8 mouse cellular contexts compared by ENCODE assay signal in the genomic region with DNA sequence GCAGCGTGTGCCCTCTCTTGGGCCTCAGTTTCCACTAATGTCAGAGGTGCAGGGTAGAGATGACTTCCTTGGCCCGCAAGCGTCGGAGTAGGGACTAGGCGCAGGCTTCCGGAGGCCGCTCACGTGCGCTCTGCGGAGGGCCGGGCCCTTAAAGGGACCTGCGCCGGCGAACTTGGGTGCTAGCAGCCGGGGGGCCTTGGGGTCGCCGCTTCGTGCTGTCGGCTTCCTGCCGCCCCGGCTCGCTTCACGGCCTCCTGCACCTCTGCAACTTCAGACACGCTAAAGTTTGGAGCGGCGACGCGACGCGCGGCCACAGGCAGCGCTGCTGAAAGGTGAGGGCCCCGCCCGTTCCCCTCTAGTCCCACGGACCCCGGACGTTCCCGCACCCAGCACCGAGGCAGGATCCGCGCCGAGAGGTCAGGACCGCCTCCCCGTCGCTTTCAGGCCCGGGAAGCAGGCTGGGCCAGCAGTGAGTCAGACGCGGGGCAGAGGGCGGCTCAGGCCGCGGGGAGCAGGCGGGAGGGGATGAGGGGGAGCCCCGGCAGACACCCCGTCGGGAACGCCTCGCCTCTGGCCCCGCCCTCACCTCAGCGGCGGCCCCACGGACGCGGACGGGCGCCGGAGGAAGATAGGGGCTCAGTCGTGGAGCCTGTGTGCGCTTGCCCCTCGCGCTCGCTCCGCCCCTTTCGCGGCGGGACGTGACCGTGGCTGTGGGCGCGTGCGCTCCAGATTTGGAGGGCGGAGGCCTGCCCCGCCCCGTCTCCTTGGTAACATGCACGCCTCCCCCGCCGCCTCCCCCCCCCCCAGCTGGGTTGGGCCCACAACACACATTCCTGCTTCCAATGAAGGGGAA. TPM values are rescaled to one million over a fixed set of nuclear protein-coding genes. Genes with fewer than 3 reads are reported as not detected.
DNase-seq lines count a peak whose midpoint lies in the region; ATAC-seq lines count a peak whose summit lies in the region.

A gene (minus strand): TSS at position 679 of the 853 bp plus-strand sequence.

- no peaks in the 10 kb centered on the region for H3K9me3 ChIP-seq in embryonic facial prominence, embryonic 12.5 days
- no peaks in the 10 kb centered on the region for H3K9me3 ChIP-seq in limb, embryonic 15.5 days

- peak within 1 kb of the TSS; percentile 86 for H3K27ac ChIP-seq in embryonic facial prominence, embryonic 12.5 days
- H3K27ac ChIP-seq in limb, embryonic 15.5 days, result peak within 1 kb of the TSS; percentile 87

- H3K4me2 ChIP-seq in embryonic facial prominence, embryonic 12.5 days (replicated peaks), result peak within 1 kb of the TSS; percentile 94
- H3K4me2 ChIP-seq in limb, embryonic 15.5 days, result peak within 1 kb of the TSS; percentile 88

- H3K4me1 ChIP-seq in embryonic facial prominence, embryonic 12.5 days, result peaks cover 11% of the 10 kb centered on the region
- H3K4me1 ChIP-seq in limb, embryonic 15.5 days, result peaks cover 24% of the 10 kb centered on the region

- DNase-seq in 3134 (ENCODE audit: extremely low read depth, insufficient read length, low spot score), result peak; percentile 95
- peak; percentile 90 for DNase-seq in adrenal gland, postnatal 25 days
- peak; percentile 90 to 94 for DNase-seq in heart, adult 18-20 months
- DNase-seq in kidney, adult 8-10 months, result peak; percentile 88
- DNase-seq in monocyte, adult 2 months (ENCODE audit: low read depth in 1 of 2, low spot score in 2 of 2), result peak; percentile 7 to 45
- DNase-seq in spleen, postnatal 36 days (ENCODE audit: low spot score in 2 of 2), result peak; percentile 88

- peak within 1 kb of the TSS; percentile 87 for H3K9ac ChIP-seq in embryonic facial prominence, embryonic 12.5 days
- H3K9ac ChIP-seq in limb, embryonic 15.5 days, result peak within 1 kb of the TSS; percentile 86

- H3K27me3 ChIP-seq in embryonic facial prominence, embryonic 12.5 days, result no peaks in the 10 kb centered on the region
- H3K27me3 ChIP-seq in limb, embryonic 15.5 days, result no peaks in the 10 kb centered on the region

- peaks cover 12% of the 10 kb centered on the region for H3K36me3 ChIP-seq in embryonic facial prominence, embryonic 12.5 days
- peaks cover 16% of the 10 kb centered on the region for H3K36me3 ChIP-seq in limb, embryonic 15.5 days

- under 1% methylated on average over 81 of the region's 86 CpGs for WGBS in embryonic facial prominence, embryonic 12.5 days
- WGBS in limb, embryonic 15.5 days, result under 1% methylated on average over 79 of the region's 86 CpGs

- H3K4me3 ChIP-seq in embryonic facial prominence, embryonic 12.5 days, result peak within 1 kb of the TSS; percentile 86
- peak within 1 kb of the TSS; percentile 62 for H3K4me3 ChIP-seq in limb, embryonic 15.5 days

- peak; percentile 87 for ATAC-seq in embryonic facial prominence, embryonic 12.5 days (ENCODE audit: insufficient number of reproducible peaks, insufficient read depth, low FRiP score, low TSS enrichment)
- peak; percentile 90 for ATAC-seq in limb, embryonic 15.5 days (ENCODE audit: insufficient number of reproducible peaks, low FRiP score, low TSS enrichment, low read depth)

RNA-seq across cellular contexts. Expression of the gene that starts here (rescaled TPM):
- total RNA-seq in adrenal gland, postnatal 25 days (2021), result 117 and 130 TPM in 2 replicates
- 46.0 and 47.3 TPM in 2 replicates for polyA plus RNA-seq in embryonic facial prominence, embryonic 12.5 days (2016; fragmentation: Nextera tagmentation; extraction: Ambion mirVana)
- 10 to 100 TPM; 42.2 to 45.6 TPM for total RNA-seq in heart, adult 18-20 months (2021)
- polyA plus RNA-seq in limb, embryonic 15.5 days (2015; fragmentation: Nextera tagmentation; extraction: Ambion mirVana), result 72.9 and 79.5 TPM in 2 replicates

Comparison
In these comparisons a context has a peak if more than half of its experiments do, and no peak if none do; other contexts are left out.
1. Peak in every context shown above with its lines: DNase-seq, ATAC-seq, H3K4me3 ChIP-seq and H3K27ac ChIP-seq.
2. DNase-seq: peak in every context shown above with its lines; median percentile 95 in 3134; 92 in heart, adult 18-20 months; 90 in adrenal gland, postnatal 25 days; 88 in kidney, adult 8-10 months; 88 in spleen, postnatal 36 days; 26 in monocyte, adult 2 months.